Mouse (Mus musculus) megakaryocyte, adult 5-6 weeks (primary cell): ENCODE results near the gene Mier1. TPM values are rescaled to one million over a fixed set of nuclear protein-coding genes. Genes with fewer than 3 reads are reported as not detected.

Experiments used
- ATAC-seq: 2 replicates; pipeline ENCODE4 v1.8.0; 2016; ENCODE audit warnings: mild to moderate bottlenecking, inconsistent platforms; ENCODE audit not compliant: poor library complexity, severe bottlenecking
- total RNA-seq, 2 experiments: library from RNA; stranded (forward) in 1 of 2; stranded (reverse) in 1 of 2; fragments of 153-499, 151-499 nt in 1 of 2; fragments of 221-1000, 200-1000 nt in 1 of 2; gene quantifications; 2 replicates each; pipeline versions ENCODE4 v1.2.3 to v1.2.4; 2015 to 2017

Gene Mier1
- total RNA-seq (2015) (79.4 and 82.5 TPM in 2 replicates), total RNA-seq (2017) (89.2 and 100 TPM in 2 replicates)

- peak; percentile 87 for ATAC-seq
Measured at GRCm38 (mm10) chr4:103114184-103115111, at the start of gene Mier1, which contains the start of gene Wdr78. Gene Mier1 (plus strand): TSS chr4:103114390. Gene Wdr78 (minus strand): TSS chr4:103114555.

DNA sequence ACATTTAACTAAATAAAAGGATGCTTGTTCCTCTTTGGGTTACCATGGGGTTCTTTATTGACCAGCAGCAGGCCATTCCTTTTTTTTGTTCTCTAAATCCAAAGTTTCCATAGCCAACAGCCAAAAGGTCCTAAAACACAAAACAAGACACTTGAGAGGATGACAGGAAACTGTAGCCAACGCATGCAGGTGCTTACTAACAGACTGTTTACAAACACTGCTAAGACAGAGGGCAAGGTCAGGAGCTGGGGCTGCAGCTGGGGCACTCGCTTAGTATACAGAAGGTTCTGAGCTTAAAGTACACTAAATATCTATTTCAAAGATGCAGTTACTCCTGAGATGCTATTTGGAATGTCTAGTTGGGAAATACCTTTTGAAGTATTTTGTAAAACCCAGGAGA lies 49.8 kb upstream of the Mier1 start:
- no peak for ATAC-seq

DNA sequence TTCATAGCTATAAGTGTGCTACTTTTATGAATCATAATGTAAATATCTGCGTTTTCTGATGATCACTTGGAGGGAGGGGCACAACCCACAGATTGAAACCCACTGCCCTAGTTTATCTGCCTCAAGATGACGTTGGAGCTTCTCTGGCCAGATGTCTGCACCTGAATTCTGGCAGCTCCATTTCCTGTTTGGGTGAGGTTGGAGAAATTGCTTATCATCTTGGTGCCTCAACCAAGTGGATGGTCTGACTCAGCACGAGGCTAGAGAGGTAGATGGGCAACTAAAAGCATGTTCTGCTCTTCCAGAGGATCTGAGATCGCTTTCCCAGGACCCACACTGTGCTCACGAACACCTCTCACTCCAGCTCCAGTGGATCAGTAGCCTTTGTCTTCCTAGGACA lies 49.2 kb upstream of the Mier1 start:
- no peak for ATAC-seq

- ATAC-seq: no peak
Measured at GRCm38 (mm10) chr4:103067906-103068655, 46.1 kb upstream of the Mier1 start.

GRCm38 (mm10) chr4:103070631-103071030 lies 43.6 kb upstream of the Mier1 start:
- no peak for ATAC-seq

DNA sequence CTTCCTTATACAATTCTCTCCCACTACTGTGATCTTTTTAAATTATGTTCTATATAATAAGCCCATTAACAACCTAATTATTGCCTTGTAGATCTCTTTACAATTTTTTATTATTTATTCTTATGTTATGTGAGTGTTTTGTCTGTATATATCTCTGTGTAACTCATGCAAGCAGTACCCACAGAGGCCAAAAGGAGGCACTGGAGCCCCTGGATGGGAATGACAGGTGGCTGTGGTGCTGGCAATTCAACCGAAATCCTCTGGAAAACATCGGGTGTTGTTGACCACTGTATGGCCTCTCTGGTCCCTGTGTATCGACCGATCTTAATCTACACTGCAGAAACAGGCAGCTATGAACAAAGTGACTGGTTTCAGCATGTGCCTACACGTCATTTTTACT lies 29.0 kb upstream of the Mier1 start:
- no peak for ATAC-seq

GRCm38 (mm10) chr4:103095921-103096320 lies 18.3 kb upstream of the Mier1 start:
- no peak for ATAC-seq

GRCm38 (mm10) chr4:103098532-103098931 lies 15.7 kb upstream of the Mier1 start:
- ATAC-seq: no peak

- ATAC-seq: no peak
Measured at GRCm38 (mm10) chr4:103112651-103113050, 1.5 kb upstream of the Mier1 start.

DNA sequence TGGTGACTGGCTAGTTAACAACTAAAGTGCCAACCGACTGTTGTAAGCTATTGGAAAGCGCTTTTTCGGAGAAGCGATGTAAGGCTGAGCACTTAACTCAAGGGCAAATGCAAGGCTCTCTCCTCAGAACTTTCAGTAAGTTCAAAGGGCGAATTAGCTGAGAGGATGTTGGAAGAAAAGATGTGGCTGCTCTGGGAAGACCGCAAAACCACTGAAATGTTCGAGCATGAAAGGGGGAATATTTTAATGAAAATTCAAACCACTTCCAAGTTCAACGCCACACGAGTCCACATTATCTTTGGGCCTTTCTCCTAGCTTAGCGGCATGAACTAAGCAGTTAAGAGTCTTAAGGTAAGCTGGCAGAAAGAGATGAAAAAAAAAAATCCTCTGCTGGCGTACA lies 788 bp upstream of the Mier1 start:
- ATAC-seq: no peak

GRCm38 (mm10) chr4:103118888-103119228 lies 4.7 kb downstream of the Mier1 start:
- no peak for ATAC-seq

- ATAC-seq: peak; percentile 53
Measured at GRCm38 (mm10) chr4:103119229-103120027, 5.2 kb downstream of the Mier1 start.

- ATAC-seq: no peak
Measured at GRCm38 (mm10) chr4:103120028-103120384, 5.8 kb downstream of the Mier1 start.

- no peak for ATAC-seq
Measured at GRCm38 (mm10) chr4:103120395-103120794, 6.2 kb downstream of the Mier1 start.

GRCm38 (mm10) chr4:103120874-103121389 lies 6.7 kb downstream of the Mier1 start:
- ATAC-seq: no peak

GRCm38 (mm10) chr4:103123086-103123485 lies 8.9 kb downstream of the Mier1 start:
- ATAC-seq: peak; percentile 3; the same call in 1 of the 2 replicates

DNA sequence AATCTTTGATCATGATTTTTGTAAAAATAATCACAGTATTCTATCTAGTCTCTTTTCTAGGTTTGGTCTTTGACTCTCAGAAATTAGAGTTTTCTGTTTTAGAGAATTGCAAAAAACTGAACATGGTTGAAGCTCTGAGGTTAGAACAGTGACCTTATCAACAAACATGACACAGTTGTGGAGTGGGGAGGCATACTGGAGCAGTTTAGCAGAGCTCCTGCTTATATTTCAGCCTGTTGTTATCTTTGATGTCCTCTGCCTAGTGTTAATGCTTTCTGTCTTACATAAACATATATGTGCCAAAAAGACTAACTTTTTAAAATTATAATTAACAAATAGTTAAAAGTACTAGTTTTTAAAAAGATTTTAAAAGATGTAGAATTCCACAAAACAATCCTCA lies 9.4 kb downstream of the Mier1 start:
- ATAC-seq: no peak

GRCm38 (mm10) chr4:103126533-103126932 lies 12.3 kb downstream of the Mier1 start:
- no peak for ATAC-seq

DNA sequence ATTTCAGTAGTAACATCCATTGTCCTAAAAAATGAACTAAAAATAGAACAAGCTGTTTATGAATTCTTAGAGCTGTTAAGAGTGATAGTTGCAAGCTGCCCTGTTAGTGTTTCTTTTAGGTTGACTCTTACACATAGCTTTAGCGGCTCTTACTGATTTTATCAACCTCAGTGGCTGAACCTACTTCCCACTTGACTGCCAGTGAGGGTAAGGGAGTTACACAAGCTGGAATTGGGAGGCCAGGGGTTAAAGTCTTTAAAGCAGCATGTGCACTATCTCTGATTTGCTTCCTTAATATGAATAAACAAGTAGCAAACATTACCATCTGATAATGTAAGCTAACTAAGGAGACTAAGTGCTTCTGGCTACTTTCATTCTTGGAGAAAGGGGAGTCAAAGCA lies 22.8 kb downstream of the Mier1 start:
- peak; percentile 49; the same call in 1 of the 2 replicates for ATAC-seq

DNA sequence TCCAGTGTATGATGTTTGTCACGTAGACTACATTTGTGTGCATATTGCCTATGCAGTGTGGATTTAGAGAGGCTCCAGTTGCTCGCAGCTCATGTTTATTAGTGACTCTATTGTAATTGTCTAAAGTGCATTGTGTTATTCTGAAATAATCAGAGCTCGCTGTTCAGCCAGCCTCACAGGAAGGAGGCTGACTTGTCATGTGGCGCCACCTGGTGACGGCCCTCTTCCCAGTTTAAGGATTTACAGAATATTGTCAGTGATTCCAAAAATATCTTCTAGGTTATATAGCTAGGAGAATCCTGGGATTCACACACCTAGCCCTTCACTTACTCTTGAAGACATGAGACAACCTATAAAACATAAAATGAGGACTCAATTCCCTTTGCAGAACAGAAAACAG lies 32.1 kb downstream of the Mier1 start:
- peak; percentile 77 for ATAC-seq

DNA sequence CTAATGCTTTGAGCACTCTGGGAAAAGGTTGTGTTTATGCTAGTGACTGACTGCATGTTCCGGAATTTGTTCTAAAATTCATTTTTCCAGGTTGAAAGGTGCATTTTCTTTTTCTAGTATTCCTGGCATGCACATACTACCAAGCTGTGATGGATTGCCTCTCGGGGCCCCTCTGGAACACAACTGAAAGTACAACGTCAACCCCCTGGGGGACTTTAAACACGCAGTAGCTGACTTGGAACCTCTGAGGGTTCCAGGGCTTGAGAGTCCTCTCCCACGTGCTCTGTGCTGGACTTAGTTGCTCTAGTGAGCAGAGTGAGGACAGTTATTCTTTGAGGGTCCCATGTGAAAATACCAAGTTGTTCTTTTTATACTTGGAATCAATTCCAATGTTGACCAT lies 37.8 kb downstream of the Mier1 start:
- ATAC-seq: no peak
